Mouse (Mus musculus) heart, postnatal 0 days (tissue): ENCODE data around the gene Gm20489. TPM values are rescaled to one million over a fixed set of nuclear protein-coding genes. Genes with fewer than 3 reads are reported as not detected.

Source experiments
- ATAC-seq: fragments of 200-750 bp; cut with Nextera tagmentation; 2 replicates; pipeline ENCODE4 v1.8.0; 2017; ENCODE audit warnings: low read depth, moderate number of reproducible peaks, moderate library complexity; ENCODE audit not compliant: insufficient read depth
- DNase-seq: peaks from one replicate; pipeline ENCODE4 v3.0.0-alpha.2; 2016; ENCODE audit warnings: low spot score
- H3K27ac ChIP-seq: fragments of 300-500 bp; sonication (generic); 2 replicates; pipeline ENCODE4 v1.5.1; 2014; ENCODE audit warnings: low read depth, mild to moderate bottlenecking
- H3K27me3 ChIP-seq: fragments of 300-500 bp; sonication (generic); 2 replicates; pipeline ENCODE4 v1.6.1; 2014; ENCODE audit warnings: low read length, mixed read lengths; ENCODE audit not compliant: control insufficient read depth, insufficient read depth
- H3K36me3 ChIP-seq: fragments of 300-500 bp; sonication (generic); replicated peaks from 2 replicates; pipeline ENCODE4 v1.6.1; 2014; ENCODE audit warnings: low read length, mixed read lengths; ENCODE audit not compliant: control insufficient read depth, insufficient read depth
- H3K4me1 ChIP-seq: fragments of 300-500 bp; sonication (generic); 2 replicates; pipeline ENCODE4 v1.6.1; 2014; ENCODE audit warnings: antibody characterized with exemption; ENCODE audit not compliant: control insufficient read depth, insufficient read depth
- H3K4me2 ChIP-seq: fragments of 300-500 bp; sonication (generic); 2 replicates; pipeline ENCODE4 v1.6.1; 2014; ENCODE audit warnings: low read depth, mild to moderate bottlenecking, low read length, moderate library complexity
- H3K4me3 ChIP-seq: fragments of 300-500 bp; sonication (generic); 2 replicates; pipeline ENCODE4 v1.5.1; 2014; ENCODE audit warnings: low read depth, low read length
- H3K9ac ChIP-seq: fragments of 300-500 bp; sonication (generic); replicated peaks from 2 replicates; pipeline ENCODE4 v1.6.1; 2014; ENCODE audit warnings: low read depth, low read length, mixed read lengths
- H3K9me3 ChIP-seq: fragments of 300-500 bp; sonication (generic); replicated peaks from 2 replicates; pipeline ENCODE4 v1.6.1; 2016; ENCODE audit warnings: low read length; ENCODE audit not compliant: control insufficient read depth
- CTCF ChIP-seq: IDR thresholded peaks from 2 replicates; pipeline ENCODE4 v1.5.1; 2016; ENCODE audit warnings: antibody characterized with exemption, control low read depth, low read depth
- EP300 ChIP-seq: IDR thresholded peaks from 2 replicates; pipeline ENCODE4 v1.6.1; 2016; ENCODE audit warnings: antibody characterized with exemption, low read depth
- WGBS: fragments of 180-500 bp; shearing (Covaris S2); extraction: QIAGEN DNeasy Blood & Tissue Kit; methylation state at CpG from one replicate; pipeline ENCODE4 v1.1.7; 2014; 5-methylcytosine and 5-hydroxymethylcytosine counted together
- polyA plus RNA-seq: library from polyadenylated mRNA; unstranded; fragments of >200 nt; fragmentation: Nextera tagmentation; extraction: Ambion mirVana; gene quantifications from 2 replicates; pipeline ENCODE4 v1.2.1, GENCODE M21; 2015
- total RNA-seq: library from RNA; depleted of rRNA; stranded (reverse); fragments of >200 nt; gene quantifications from 2 replicates; pipeline ENCODE4 v1.2.3, GENCODE M21; 2014; ENCODE audit warnings: low replicate concordance; rRNA removed

Gm20489 gene
- total RNA-seq (not detected in 2 replicates), polyA plus RNA-seq (not detected in 2 replicates)

DNA sequence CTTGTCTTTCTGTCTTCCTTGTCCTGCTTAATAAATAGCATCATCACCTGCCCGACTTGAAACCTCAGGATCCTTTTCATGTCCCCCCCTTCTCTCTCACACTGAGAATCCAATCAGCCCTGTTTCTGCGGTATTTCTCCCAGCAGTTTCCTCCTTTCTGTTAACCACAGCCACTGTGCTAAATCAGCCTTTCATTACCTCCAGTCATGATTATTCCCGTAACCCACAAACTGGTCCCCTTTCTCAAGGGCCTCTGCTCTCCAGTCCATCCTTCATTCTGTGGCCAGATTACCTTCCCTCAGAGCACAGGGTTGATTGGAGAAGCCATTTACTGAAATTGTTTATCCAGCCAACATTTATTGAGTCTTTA lies at the start of gene Gm20489:
TSS of gene Gm20489 (minus strand) at position 269 of the 370 bp plus-strand sequence.
- no peak for DNase-seq
- Histone ChIP-seq H3K9me3 (no peaks in the 10 kb centered on the region), H3K27me3 (no peaks in the 10 kb centered on the region), H3K36me3 (no peaks in the 10 kb centered on the region), H3K9ac (no peak within 1 kb of the TSS), H3K4me2 (peak within 1 kb of the TSS; percentile 47), H3K4me3 (peak within 1 kb of the TSS; percentile 34), H3K4me1 (no peaks in the 10 kb centered on the region; the same call in 1 of the 2 replicates), H3K27ac (peak within 1 kb of the TSS; percentile 61; the same call in 1 of the 2 replicates)
- WGBS = 56% methylated on average over 3 of the region's 3 CpGs
- TF ChIP-seq EP300 (no peak), CTCF (no peak)
- ATAC-seq = no peak

DNA sequence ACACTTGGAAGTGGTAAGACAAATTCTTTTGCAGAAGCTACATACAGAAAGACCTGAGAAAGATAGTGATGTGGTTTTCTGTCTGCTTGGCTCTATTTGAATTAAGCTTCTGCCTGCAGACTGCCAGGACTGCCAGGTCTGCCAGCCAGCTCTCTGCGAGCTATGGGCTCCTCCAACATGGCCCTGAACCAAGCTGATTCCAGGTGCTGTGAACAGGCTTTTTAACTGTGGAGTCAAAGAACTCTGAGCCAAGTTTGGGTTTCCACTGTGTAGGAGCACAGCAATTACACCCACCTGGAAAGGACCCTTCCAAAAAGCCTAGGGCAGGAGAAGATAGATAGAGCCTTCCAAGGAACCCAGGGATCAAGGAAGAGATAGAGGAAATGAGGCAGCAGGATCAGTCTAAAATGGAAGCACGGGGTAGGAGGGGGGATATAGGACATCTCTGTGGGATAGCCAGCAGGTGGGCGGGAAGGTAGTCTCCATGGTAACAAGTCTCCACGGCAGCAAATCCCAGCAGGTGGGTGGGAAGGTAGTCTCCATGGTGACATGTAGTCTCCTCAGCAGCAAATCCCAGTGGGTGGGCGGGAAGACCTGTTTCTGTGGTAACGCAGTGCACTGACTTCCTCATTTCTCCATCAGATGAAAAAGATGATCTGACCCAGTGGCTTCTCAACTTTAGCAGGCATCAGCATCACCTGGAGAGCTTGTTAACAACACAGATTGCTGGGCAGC lies 45.0 kb upstream of the Gm20489 start:
- no peak for DNase-seq
- 38% methylated on average over 6 of the region's 6 CpGs for WGBS

DNA sequence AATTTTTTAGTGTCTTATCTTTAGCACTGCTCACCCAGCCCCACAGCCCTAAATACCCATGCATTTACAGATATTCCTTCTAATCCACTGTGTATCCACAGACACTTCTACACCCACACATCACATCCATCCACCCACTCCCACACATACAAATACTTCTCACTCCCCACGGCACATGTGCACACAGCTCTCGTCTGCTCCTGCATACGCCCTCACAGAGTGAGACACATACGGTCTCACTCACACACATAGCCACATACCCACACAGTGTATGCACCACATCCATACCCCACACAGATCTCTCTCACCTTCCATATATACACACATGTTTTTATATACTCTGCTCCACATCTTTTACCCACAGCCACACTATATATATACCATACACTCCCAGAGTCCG lies 40.5 kb upstream of the Gm20489 start:
- 84% methylated on average over 5 of the region's 5 CpGs for WGBS
- ATAC-seq = no peak
- H3K4me3 ChIP-seq = no peak overlapping the region

More for the DNA sequence above, 45.0 kb upstream of the Gm20489 start:
- Histone ChIP-seq H3K4me3 (no peak overlapping the region), H3K9ac (no peak overlapping the region), H3K4me1 (no peaks in the 10 kb centered on the region), H3K4me2 (no peak overlapping the region), H3K9me3 (no peaks in the 10 kb centered on the region), H3K27ac (no peak overlapping the region), H3K27me3 (no peaks in the 10 kb centered on the region), H3K36me3 (no peaks in the 10 kb centered on the region)
- TF ChIP-seq EP300 = no peak
- TF ChIP-seq CTCF = no peak
- ATAC-seq = no peak

DNA sequence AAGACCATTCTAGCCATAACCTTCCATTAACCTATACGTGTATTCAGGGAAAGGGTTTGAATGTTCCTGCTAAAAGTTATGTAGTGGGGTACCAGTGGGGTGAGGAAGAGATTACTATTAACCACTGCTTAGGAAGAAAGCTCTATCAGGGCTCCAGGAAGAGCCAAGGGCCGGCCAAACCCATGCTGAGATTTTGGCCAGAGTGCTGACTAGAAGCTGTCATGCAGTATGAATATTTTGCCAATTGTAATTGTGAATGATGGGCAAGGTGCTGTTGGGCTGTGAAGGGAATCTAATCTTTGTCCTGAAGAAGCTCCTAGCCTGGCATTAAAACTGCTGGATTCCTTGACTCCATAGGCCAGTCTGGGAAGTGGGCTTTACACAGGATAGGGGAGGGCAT lies 35.8 kb upstream of the Gm20489 start:
- no peaks in the 10 kb centered on the region for H3K36me3 ChIP-seq
- H3K9ac ChIP-seq = no peak overlapping the region
- H3K27me3 ChIP-seq = no peaks in the 10 kb centered on the region
- no peaks in the 10 kb centered on the region for H3K4me1 ChIP-seq
- DNase-seq (no peak), ATAC-seq (no peak)
- H3K4me3 ChIP-seq = no peak overlapping the region
- no peak overlapping the region for H3K27ac ChIP-seq
- no peak overlapping the region for H3K4me2 ChIP-seq
- WGBS = 39% methylated on average over 2 of the region's 2 CpGs
- TF ChIP-seq CTCF (no peak), EP300 (no peak)
- no peaks in the 10 kb centered on the region for H3K9me3 ChIP-seq

More for the DNA sequence above, 40.5 kb upstream of the Gm20489 start:
- Histone ChIP-seq H3K9me3 (no peaks in the 10 kb centered on the region), H3K27ac (no peak overlapping the region), H3K9ac (no peak overlapping the region), H3K4me1 (no peaks in the 10 kb centered on the region), H3K36me3 (no peaks in the 10 kb centered on the region), H3K4me2 (no peak overlapping the region), H3K27me3 (no peaks in the 10 kb centered on the region)
- TF ChIP-seq CTCF = no peak
- TF ChIP-seq EP300 = no peak
- no peak for DNase-seq

DNA sequence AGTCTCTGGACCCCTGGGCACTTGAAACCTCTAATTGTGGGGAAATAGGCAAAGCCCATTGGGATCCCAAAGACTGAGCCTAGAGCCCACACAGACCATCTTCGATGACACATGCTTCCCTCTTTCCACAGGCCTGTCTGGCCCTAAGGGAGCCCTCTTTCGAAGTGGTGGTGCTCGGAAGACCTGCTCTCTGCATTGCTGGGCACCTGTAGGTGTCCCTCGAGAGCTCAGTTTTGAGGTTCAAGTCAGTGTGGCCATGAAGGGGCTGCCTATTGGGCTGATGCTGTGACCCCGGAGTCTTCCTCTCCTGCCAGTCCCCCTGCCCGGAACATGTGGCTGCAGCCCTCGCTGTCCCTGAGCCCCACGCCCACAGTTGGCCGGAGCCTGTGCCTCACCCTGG lies 32.8 kb upstream of the Gm20489 start:
- WGBS = 81% methylated on average over 9 of the region's 9 CpGs
- H3K4me3 ChIP-seq = no peak overlapping the region
- H3K27ac ChIP-seq = no peak overlapping the region
- DNase-seq = no peak
- no peak overlapping the region for H3K9ac ChIP-seq
- no peaks in the 10 kb centered on the region for H3K9me3 ChIP-seq
- ATAC-seq = no peak
- no peaks in the 10 kb centered on the region for H3K36me3 ChIP-seq
- TF ChIP-seq CTCF = no peak
- TF ChIP-seq EP300 = no peak
- no peaks in the 10 kb centered on the region for H3K27me3 ChIP-seq
- H3K4me1 ChIP-seq = no peaks in the 10 kb centered on the region
- no peak overlapping the region for H3K4me2 ChIP-seq
